Mouse (Mus musculus) spleen, adult 12 weeks (tissue): ENCODE measurements around the gene Gm853.
"Not testable (repeated sequence)": the region's sequence is repeated elsewhere in the genome, so short reads cannot be mapped to it uniquely, and the experiment has no call there.

Experiments used
- DNase-seq: peaks from one replicate; pipeline ENCODE4 v3.0.0; 2022; ENCODE audit warnings: low spot score

Gene Gm853

DNA sequence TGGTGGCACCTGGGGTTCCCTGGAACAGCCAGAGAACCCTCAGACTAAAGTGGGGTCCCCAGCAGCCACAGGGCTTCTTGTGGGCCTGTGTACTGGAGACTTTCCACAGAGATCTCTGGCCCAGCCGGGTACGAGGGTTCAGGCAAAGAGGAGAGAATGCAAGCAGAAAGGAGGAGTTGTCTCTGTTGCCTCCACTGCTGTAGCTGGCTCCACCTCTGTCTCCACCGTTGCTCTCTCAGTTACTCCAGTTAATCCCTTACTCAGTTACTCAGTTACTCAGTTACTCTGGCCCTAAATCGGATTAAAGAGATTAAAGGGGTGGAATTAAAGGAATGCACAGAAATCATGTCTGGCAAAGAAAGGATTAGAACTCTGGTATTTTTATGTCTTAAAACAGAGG, at the start of gene Gm853:
Gm853 (minus strand) TSS at position 223 of the 400 bp plus-strand sequence.
- no peak for DNase-seq

GRCm38 (mm10) chr4:130270611-130271347, 48.6 kb upstream of the Gm853 start:
- no peak for DNase-seq

- DNase-seq = no peak
Measured at GRCm38 (mm10) chr4:130270089-130270488, 47.9 kb upstream of the Gm853 start.

DNA sequence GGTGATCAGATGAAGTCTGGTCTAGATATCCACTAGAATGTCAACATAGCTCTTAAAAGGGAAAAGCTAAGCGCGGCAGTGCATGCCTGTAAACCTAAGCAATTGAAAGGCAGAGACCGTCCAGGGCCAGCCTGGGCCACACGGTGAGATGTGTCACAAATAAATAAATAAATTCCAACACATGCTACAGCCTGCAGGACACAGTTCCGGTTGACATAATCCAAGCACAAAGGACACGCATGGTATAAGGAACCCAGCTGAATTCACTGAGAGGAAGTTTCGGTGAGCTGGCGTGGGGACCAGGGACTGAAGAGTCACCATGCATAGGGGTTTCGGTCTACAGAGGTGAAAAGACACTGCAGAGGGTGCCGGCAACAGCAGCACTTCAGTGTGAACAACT, 46.5 kb upstream of the Gm853 start:
- DNase-seq = no peak

- DNase-seq = no peak
Measured at GRCm38 (mm10) chr4:130267069-130267468, 44.9 kb upstream of the Gm853 start.

GRCm38 (mm10) chr4:130266601-130267000, 44.4 kb upstream of the Gm853 start:
- no peak for DNase-seq

- peak; percentile 64 for DNase-seq
Measured at GRCm38 (mm10) chr4:130264698-130265349, 42.6 kb upstream of the Gm853 start.

- DNase-seq = no peak
Measured at GRCm38 (mm10) chr4:130264131-130264530, 41.9 kb upstream of the Gm853 start.

DNA sequence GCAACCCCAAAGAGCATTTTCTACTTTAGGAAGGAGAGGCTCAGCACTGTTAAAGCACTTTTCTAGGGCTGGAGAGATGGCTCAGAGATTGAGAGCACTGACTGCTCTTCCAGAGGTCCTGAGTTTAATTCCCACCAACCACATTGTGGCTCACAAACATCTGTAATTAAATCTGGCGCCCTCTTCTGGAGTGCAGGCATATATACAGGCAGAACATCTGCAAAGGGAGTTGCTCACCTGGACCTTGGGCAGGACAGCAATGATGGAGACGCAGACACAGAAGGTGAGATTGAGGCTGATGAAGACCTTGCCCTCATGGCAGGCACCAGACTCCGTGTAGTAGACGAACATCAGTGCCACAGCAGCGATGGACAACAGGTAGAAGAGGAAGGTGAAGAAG, 38.2 kb upstream of the Gm853 start:
- DNase-seq = no peak

GRCm38 (mm10) chr4:130252441-130253157, 30.4 kb upstream of the Gm853 start:
- DNase-seq = peak; percentile 92

- DNase-seq = no peak
Measured at GRCm38 (mm10) chr4:130251763-130252162, 29.6 kb upstream of the Gm853 start.

GRCm38 (mm10) chr4:130251172-130251705, 29.0 kb upstream of the Gm853 start:
- no peak for DNase-seq

- DNase-seq = no peak
Measured at GRCm38 (mm10) chr4:130248636-130249035, 26.4 kb upstream of the Gm853 start.

DNA sequence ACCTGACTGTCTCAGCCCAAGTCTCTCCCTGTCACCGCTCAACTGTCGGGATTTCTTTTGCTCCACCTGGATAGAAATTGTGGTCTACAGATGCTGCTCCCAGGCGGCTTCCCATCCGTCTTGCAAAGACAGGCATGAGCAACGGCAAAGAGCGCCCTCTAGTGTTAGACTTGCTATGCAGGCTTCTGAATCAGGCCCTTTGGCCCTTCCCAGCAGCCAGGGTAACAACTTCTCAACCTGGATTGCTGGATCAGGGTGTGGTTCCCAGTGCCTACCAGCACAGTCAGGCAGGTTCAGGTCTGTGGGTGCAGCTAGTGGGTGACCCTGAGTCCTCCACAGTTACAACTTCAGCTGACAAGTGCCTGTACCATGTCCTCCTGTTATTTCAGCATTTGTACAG, 23.9 kb upstream of the Gm853 start:
- DNase-seq = peak; percentile 68

- DNase-seq = no peak
Measured at GRCm38 (mm10) chr4:130244749-130245148, 22.5 kb upstream of the Gm853 start.

- not testable (repeated sequence) for DNase-seq
Measured at GRCm38 (mm10) chr4:130243621-130244020, 21.4 kb upstream of the Gm853 start.

GRCm38 (mm10) chr4:130242956-130243355, 20.8 kb upstream of the Gm853 start:
- DNase-seq = no peak

- DNase-seq = no peak
Measured at GRCm38 (mm10) chr4:130240695-130241094, 18.5 kb upstream of the Gm853 start.

GRCm38 (mm10) chr4:130237607-130238006, 15.4 kb upstream of the Gm853 start:
- DNase-seq = no peak

- no peak for DNase-seq
Measured at GRCm38 (mm10) chr4:130236361-130236760, 14.2 kb upstream of the Gm853 start.

DNA sequence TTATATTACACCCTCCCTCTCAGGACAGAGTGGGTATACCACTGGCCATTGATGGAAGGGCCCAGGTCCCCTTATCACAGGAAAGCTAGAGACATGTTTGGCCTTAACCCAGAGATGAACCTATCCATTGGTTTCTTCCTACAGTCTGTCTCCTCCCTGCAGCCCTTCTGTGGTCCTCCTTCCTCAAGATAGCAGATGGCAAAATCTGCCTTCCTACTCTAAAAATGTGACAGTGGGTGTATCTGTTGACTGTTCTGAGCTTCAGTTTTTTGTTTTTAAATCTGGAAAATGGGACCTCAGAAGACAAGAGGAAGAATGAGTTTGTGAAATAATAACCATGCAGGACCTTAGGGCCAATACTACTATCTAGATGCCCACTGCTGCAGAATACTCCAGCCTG, 1.9 kb upstream of the Gm853 start:
- DNase-seq = no peak

DNA sequence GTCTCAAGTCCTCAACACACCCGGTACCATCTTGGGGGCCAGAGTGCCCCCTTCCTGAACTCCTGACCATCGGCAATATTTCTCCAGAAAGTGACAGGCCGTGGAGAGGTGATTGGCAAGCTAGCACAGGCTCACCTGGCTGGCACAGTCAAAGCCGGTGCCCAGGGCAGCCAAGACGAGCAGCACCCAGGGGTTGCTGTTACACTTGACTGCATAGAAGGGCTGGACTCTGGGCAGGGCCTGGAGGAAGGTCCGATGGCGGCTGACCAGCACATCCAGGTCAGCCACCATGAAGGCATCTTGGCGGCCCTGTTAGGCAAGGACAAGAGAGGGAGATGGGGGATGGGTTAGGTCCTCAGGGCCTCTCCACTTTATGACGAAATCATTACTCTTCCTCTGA, 2.0 kb downstream of the Gm853 start:
- no peak for DNase-seq

GRCm38 (mm10) chr4:130215392-130215791, 6.8 kb downstream of the Gm853 start:
- no peak for DNase-seq
